Mouse (Mus musculus) olfactory bulb, adult 2 months (tissue): ENCODE results near the gene Dio1. TPM values are rescaled to one million over a fixed set of nuclear protein-coding genes. Genes with fewer than 3 reads are reported as not detected.

Experiments
- H3K27ac ChIP-seq: fragments of 200-500 bp; 2 replicates; pipeline ENCODE4 v1.5.1; 2012; ENCODE audit warnings: low read depth, low read length; ENCODE audit not compliant: insufficient read depth
- H3K4me1 ChIP-seq: fragments of 200-500 bp; 2 replicates; pipeline ENCODE4 v1.6.1; 2012; ENCODE audit warnings: low read length; ENCODE audit not compliant: control insufficient read depth, insufficient read depth
- H3K4me3 ChIP-seq: fragments of 200-500 bp; 2 replicates; pipeline ENCODE4 v1.5.1; 2012; ENCODE audit warnings: mild to moderate bottlenecking, low read depth, low read length, moderate library complexity; ENCODE audit not compliant: insufficient read depth
- CTCF ChIP-seq: fragments of 200-500 bp; IDR thresholded peaks from 2 replicates; pipeline ENCODE4 v1.5.1; 2012; ENCODE audit warnings: low read depth, mild to moderate bottlenecking, low read length, moderate library complexity; ENCODE audit not compliant: insufficient read depth
- POLR2A ChIP-seq: fragments of 200-500 bp; IDR thresholded peaks from 2 replicates; pipeline ENCODE4 v1.6.1; 2012; ENCODE audit warnings: mild to moderate bottlenecking, low read depth, low read length, moderate library complexity; ENCODE audit not compliant: insufficient read depth
- WGBS: fragments of 180-500 bp; shearing (Covaris S2); methylation state at CpG from one replicate; pipeline ENCODE4 v1.1.7; 2018; 5-methylcytosine and 5-hydroxymethylcytosine counted together
- polyA plus RNA-seq: library from polyadenylated mRNA; stranded (reverse); fragments of >200 nt; gene quantifications from 2 replicates; pipeline ENCODE4 v1.2.4, GENCODE M21; 2012; ENCODE audit warnings: low replicate concordance; ENCODE audit not compliant: missing spikeins, insufficient read depth, insufficient read length

The Dio1 gene
- polyA plus RNA-seq, 1 experiment, result not detected

GRCm38 (mm10) chr4:107302832-107303231, 4.1 kb downstream of the Dio1 start:
- TF ChIP-seq CTCF (no peak), POLR2A (no peak)
- WGBS, result 95% methylated on average over 4 of the region's 4 CpGs
- H3K4me1 ChIP-seq, result no peaks in the 10 kb centered on the region
- no peak overlapping the region for H3K4me3 ChIP-seq
- H3K27ac ChIP-seq, result no peak overlapping the region

- TF ChIP-seq POLR2A (no peak), CTCF (no peak)
- no peak overlapping the region for H3K27ac ChIP-seq
- H3K4me1 ChIP-seq, result no peaks in the 10 kb centered on the region
- no peak overlapping the region for H3K4me3 ChIP-seq
- 89% methylated on average over 9 of the region's 9 CpGs for WGBS
Observed at GRCm38 (mm10) chr4:107302221-107302620, 4.7 kb downstream of the Dio1 start.

GRCm38 (mm10) chr4:107300902-107301555, 5.9 kb downstream of the Dio1 start:
- WGBS, result 98% methylated on average over 1 of the region's 1 CpGs
- no peak for TF ChIP-seq CTCF
- no peak for TF ChIP-seq POLR2A
- Histone ChIP-seq H3K27ac (no peak overlapping the region), H3K4me1 (no peaks in the 10 kb centered on the region), H3K4me3 (no peak overlapping the region)

GRCm38 (mm10) chr4:107300371-107300770, 6.6 kb downstream of the Dio1 start:
- no peak overlapping the region for H3K4me3 ChIP-seq
- no peak overlapping the region for H3K27ac ChIP-seq
- WGBS, result 79% methylated on average over 4 of the region's 4 CpGs
- H3K4me1 ChIP-seq, result no peaks in the 10 kb centered on the region
- TF ChIP-seq POLR2A (no peak), CTCF (no peak)

- Histone ChIP-seq H3K27ac (no peak overlapping the region), H3K4me3 (no peak overlapping the region), H3K4me1 (no peaks in the 10 kb centered on the region)
- no peak for TF ChIP-seq CTCF
- no peak for TF ChIP-seq POLR2A
- 90% methylated on average over 7 of the region's 7 CpGs for WGBS
Observed at GRCm38 (mm10) chr4:107299779-107300340, 7.1 kb downstream of the Dio1 start.

GRCm38 (mm10) chr4:107298071-107298606, 8.8 kb downstream of the Dio1 start:
- no peak overlapping the region for H3K4me3 ChIP-seq
- H3K27ac ChIP-seq, result no peak overlapping the region
- no peak for TF ChIP-seq CTCF
- no peak for TF ChIP-seq POLR2A
- 92% methylated on average over 8 of the region's 8 CpGs for WGBS
- no peaks in the 10 kb centered on the region for H3K4me1 ChIP-seq

- TF ChIP-seq POLR2A (no peak), CTCF (no peak)
- H3K4me1 ChIP-seq, result no peaks in the 10 kb centered on the region
- no peak overlapping the region for H3K27ac ChIP-seq
- H3K4me3 ChIP-seq, result no peak overlapping the region
- 75% methylated on average over 4 of the region's 4 CpGs for WGBS
Observed at GRCm38 (mm10) chr4:107292273-107292662, 14.7 kb downstream of the Dio1 start.

- Histone ChIP-seq H3K27ac (no peak overlapping the region), H3K4me3 (no peak overlapping the region), H3K4me1 (no peaks in the 10 kb centered on the region)
- TF ChIP-seq POLR2A, result no peak
- no peak for TF ChIP-seq CTCF
- 85% methylated on average over 7 of the region's 7 CpGs for WGBS
Observed at GRCm38 (mm10) chr4:107291611-107292272, 15.2 kb downstream of the Dio1 start.

- no peaks in the 10 kb centered on the region for H3K4me1 ChIP-seq
- 58% methylated on average over 2 of the region's 2 CpGs for WGBS
- H3K4me3 ChIP-seq, result no peak overlapping the region
- TF ChIP-seq POLR2A (no peak), CTCF (no peak)
- H3K27ac ChIP-seq, result no peak overlapping the region
Observed at GRCm38 (mm10) chr4:107287517-107287916, 19.5 kb downstream of the Dio1 start.
